Mouse (Mus musculus): ENCODE results near the gene Slc12a4. TPM values are rescaled to one million over a fixed set of nuclear protein-coding genes. Genes with fewer than 3 reads are reported as not detected.

Gene Slc12a4
- total RNA-seq, 1 experiment = 70.1 TPM

GRCm38 (mm10) chr8:105938306-105938669 lies 27.6 kb downstream of the Slc12a4 start, which contains the start of gene Psmb10:
Psmb10 (minus strand) TSS chr8:105938444.
- Histone ChIP-seq H3K4me3 (ENCODE audit: insufficient read depth in 1 of 2, low read depth in 1 of 2, low read length in 2 of 2, poor library complexity in 1 of 2, severe bottlenecking in 1 of 2) (peak within 1 kb of the TSS; percentile 81 to 96), H3K27ac (ENCODE audit: insufficient read depth, low read depth, low read length, poor library complexity, severe bottlenecking) (no peak within 1 kb of the TSS), H3K9me3 (ENCODE audit: control insufficient read depth, insufficient read depth, low read depth, low read length) (no peaks in the 10 kb centered on the region), H3K4me1 (ENCODE audit: control insufficient read depth in 2 of 2, insufficient read depth in 2 of 2, low read length in 2 of 2, poor library complexity in 1 of 2) (peaks cover 0 to 6% of the 10 kb centered on the region in 2 experiments; a peak in 2 of 4 replicates), H3K9ac (ENCODE audit: insufficient read depth, low read depth, low read length, poor library complexity, severe bottlenecking) (peak within 1 kb of the TSS; percentile 69), H3K36me3 (ENCODE audit: control insufficient read depth, insufficient read depth, low read length, poor library complexity, severe bottlenecking) (peaks cover 7% of the 10 kb centered on the region; the same call in 1 of the 2 replicates)
- in situ Hi-C loops (cut with MboI; ENCODE audit: low sequenced_read_pairs in 2 of 2, unreplicated experiment in 2 of 2) = no loop called here
- no peak for DNase-seq (ENCODE audit: low read depth, low spot score)
- TF ChIP-seq ZNF384 (IDR thresholded peaks at IDR 0.05; ENCODE audit: low read depth, low read length) (no peak), CHD2 (IDR thresholded peaks at IDR 0.05; ENCODE audit: low read depth, low read length) (no peak), ZC3H11A (IDR thresholded peaks at IDR 0.05; ENCODE audit: borderline replicate concordance, low read depth, low read length) (no peak), MAFK (IDR thresholded peaks at IDR 0.05; ENCODE audit: insufficient read depth, low read depth, low read length) (no peak)

- peak overlapping the region; percentile 69 for H3K9ac ChIP-seq (ENCODE audit: insufficient read depth, low read depth, low read length, poor library complexity, severe bottlenecking)
- TF ChIP-seq HCFC1 (IDR thresholded peaks at IDR 0.05; ENCODE audit: borderline replicate concordance, insufficient read depth, low read length) (no peak), CHD2 (IDR thresholded peaks at IDR 0.05; ENCODE audit: low read depth, low read length) (no peak), MAFK (IDR thresholded peaks at IDR 0.05; ENCODE audit: insufficient read depth, low read depth, low read length) (no peak), ZNF384 (IDR thresholded peaks at IDR 0.05; ENCODE audit: low read depth, low read length) (no peak), ZC3H11A (IDR thresholded peaks at IDR 0.05; ENCODE audit: borderline replicate concordance, low read depth, low read length) (no peak)
- H3K4me3 ChIP-seq (ENCODE audit: insufficient read depth in 1 of 2, low read depth in 1 of 2, low read length in 2 of 2, poor library complexity in 1 of 2, severe bottlenecking in 1 of 2) = peak overlapping the region; percentile 81 to 96
- peaks cover 3% of the 10 kb centered on the region; the same call in 1 of the 2 replicates for H3K36me3 ChIP-seq (ENCODE audit: control insufficient read depth, insufficient read depth, low read length, poor library complexity, severe bottlenecking)
- H3K27ac ChIP-seq (ENCODE audit: insufficient read depth, low read depth, low read length, poor library complexity, severe bottlenecking) = no peak overlapping the region
- H3K4me1 ChIP-seq (ENCODE audit: control insufficient read depth in 2 of 2, insufficient read depth in 2 of 2, low read length in 2 of 2, poor library complexity in 1 of 2) = peaks cover 0 to 6% of the 10 kb centered on the region in 2 experiments; a peak in 2 of 4 replicates
- no peak for DNase-seq (ENCODE audit: low read depth, low spot score)
- in situ Hi-C loops (cut with MboI; ENCODE audit: low sequenced_read_pairs in 2 of 2, unreplicated experiment in 2 of 2) = no loop called here
- H3K9me3 ChIP-seq (ENCODE audit: control insufficient read depth, insufficient read depth, low read depth, low read length) = no peaks in the 10 kb centered on the region
Measured at GRCm38 (mm10) chr8:105937496-105938305, 28.2 kb downstream of the Slc12a4 start.

DNA sequence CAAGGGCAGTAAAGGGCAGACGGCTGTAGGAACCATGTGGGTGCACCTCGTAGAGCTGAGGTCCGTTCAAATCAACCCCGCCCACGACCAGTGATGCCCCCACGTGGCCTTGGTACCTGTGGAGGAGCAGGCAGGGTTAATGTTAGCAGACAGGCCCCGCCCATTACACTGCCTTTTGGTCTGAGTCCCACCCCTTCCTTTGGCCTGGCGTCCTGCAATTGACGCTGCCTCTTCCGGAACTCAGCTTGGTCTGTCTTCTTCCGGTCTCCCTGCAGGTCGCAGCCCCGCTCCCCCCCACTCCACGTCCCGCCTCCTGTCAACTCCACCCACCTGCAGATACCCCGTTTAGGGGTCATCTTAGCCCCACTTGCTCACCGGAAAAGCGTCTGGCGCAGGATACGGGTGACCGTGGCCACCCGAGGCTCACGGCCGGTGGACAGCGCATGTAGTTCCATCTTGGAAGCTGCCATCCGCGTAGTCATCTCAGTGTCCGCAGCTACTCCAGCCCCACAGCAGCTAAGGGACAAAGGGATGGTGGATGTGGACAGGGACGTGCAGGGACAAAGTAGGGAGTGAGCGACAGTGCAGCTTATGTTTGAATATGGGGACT lies 28.9 kb downstream of the Slc12a4 start:
- in situ Hi-C loops (cut with MboI; ENCODE audit: low sequenced_read_pairs in 2 of 2, unreplicated experiment in 2 of 2) = no loop called here
- TF ChIP-seq MAFK (IDR thresholded peaks at IDR 0.05; ENCODE audit: insufficient read depth, low read depth, low read length) (no peak), CHD2 (IDR thresholded peaks at IDR 0.05; ENCODE audit: low read depth, low read length) (no peak)
- Histone ChIP-seq H3K27ac (ENCODE audit: insufficient read depth, low read depth, low read length, poor library complexity, severe bottlenecking) (no peak overlapping the region), H3K9ac (ENCODE audit: insufficient read depth, low read depth, low read length, poor library complexity, severe bottlenecking) (peak overlapping the region; percentile 69), H3K4me3 (ENCODE audit: insufficient read depth in 1 of 2, low read depth in 1 of 2, low read length in 2 of 2, poor library complexity in 1 of 2, severe bottlenecking in 1 of 2) (peak overlapping the region; percentile 81 to 96), H3K36me3 (ENCODE audit: control insufficient read depth, insufficient read depth, low read length, poor library complexity, severe bottlenecking) (peaks cover 2% of the 10 kb centered on the region; the same call in 1 of the 2 replicates), H3K9me3 (ENCODE audit: control insufficient read depth, insufficient read depth, low read depth, low read length) (no peaks in the 10 kb centered on the region), H3K4me1 (ENCODE audit: control insufficient read depth in 2 of 2, insufficient read depth in 2 of 2, low read length in 2 of 2, poor library complexity in 1 of 2) (peaks cover 0 to 6% of the 10 kb centered on the region in 2 experiments; a peak in 2 of 4 replicates)
- peak; percentile 82 for DNase-seq (ENCODE audit: low read depth, low spot score)

- TF ChIP-seq ZC3H11A (IDR thresholded peaks at IDR 0.05; ENCODE audit: borderline replicate concordance, low read depth, low read length) = no peak
- H3K4me3 ChIP-seq (ENCODE audit: insufficient read depth in 1 of 2, low read depth in 1 of 2, low read length in 2 of 2, poor library complexity in 1 of 2, severe bottlenecking in 1 of 2) = peak overlapping the region; percentile 81 to 96
- peak overlapping the region; percentile 69; the same call in 1 of the 2 replicates for H3K9ac ChIP-seq (ENCODE audit: insufficient read depth, low read depth, low read length, poor library complexity, severe bottlenecking)
- H3K27ac ChIP-seq (ENCODE audit: insufficient read depth, low read depth, low read length, poor library complexity, severe bottlenecking) = no peak overlapping the region
- no peak for DNase-seq (ENCODE audit: low read depth, low spot score)
- H3K9me3 ChIP-seq (ENCODE audit: control insufficient read depth, insufficient read depth, low read depth, low read length) = no peaks in the 10 kb centered on the region
- H3K4me1 ChIP-seq (ENCODE audit: control insufficient read depth in 2 of 2, insufficient read depth in 2 of 2, low read length in 2 of 2, poor library complexity in 1 of 2) = peaks cover 0 to 6% of the 10 kb centered on the region in 2 experiments; a peak in 2 of 4 replicates
- no peaks in the 10 kb centered on the region; the same call in 1 of the 2 replicates for H3K36me3 ChIP-seq (ENCODE audit: control insufficient read depth, insufficient read depth, low read length, poor library complexity, severe bottlenecking)
- in situ Hi-C loops (cut with MboI; ENCODE audit: low sequenced_read_pairs in 2 of 2, unreplicated experiment in 2 of 2) = no loop called here
Measured at GRCm38 (mm10) chr8:105935863-105936603, 29.9 kb downstream of the Slc12a4 start.

All from ES-E14 (cell line).